ENCODE assay signal across 8 mouse cellular contexts in the genomic region with DNA sequence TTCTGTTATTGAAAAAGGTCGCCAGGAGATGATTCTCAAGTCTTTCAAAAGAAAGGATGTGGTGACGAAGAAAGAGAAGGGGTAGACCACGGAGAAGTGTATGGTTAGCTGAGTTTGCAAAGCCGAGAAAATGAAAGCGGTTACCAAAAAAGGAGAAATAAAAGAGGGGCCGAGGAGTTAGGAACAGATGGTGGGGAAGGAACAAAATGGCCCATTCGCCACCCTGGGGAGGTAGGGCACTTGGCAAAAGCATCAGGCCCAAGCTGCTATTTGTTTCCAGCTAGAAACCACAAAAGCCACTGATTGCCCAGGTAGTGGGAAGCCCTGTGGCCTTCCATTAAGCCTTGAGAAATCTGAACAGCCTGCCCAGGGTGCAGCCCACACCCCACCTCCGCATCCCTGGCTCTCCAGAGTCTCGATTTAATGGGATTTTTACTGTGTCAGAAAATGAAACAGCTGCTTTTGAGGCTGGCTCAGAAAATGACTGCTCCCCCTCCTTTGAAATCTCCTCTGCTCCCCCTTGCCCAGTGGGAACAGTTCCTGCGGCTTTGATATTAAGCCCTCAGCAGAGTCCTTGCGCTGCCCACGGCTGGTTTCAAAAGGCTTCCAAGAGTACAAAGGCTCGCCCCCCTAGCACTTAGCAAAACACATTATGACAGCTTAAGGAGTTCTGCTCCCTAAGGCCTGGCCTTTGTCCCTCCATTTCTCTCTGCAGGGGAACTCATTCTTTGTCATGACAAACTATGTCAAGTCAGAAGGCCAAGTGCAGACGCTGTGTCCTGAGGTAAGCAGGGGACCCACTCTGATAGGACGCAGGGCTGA. TPM values are rescaled to one million over a fixed set of nuclear protein-coding genes. Genes with fewer than 3 reads are reported as not detected.
A peak's percentile ranks its signal among the peaks of the same experiment; 100 is the strongest.
DNase-seq lines count a peak whose midpoint lies in the region; ATAC-seq and TF ChIP-seq lines count a peak whose summit lies in the region.

No protein-coding gene starts in this region.

- no peak overlapping the region; the same call in 1 of the 2 replicates for H3K4me2 ChIP-seq in kidney, postnatal 0 days (ENCODE audit: low read length)

- H3K4me1 ChIP-seq in kidney, postnatal 0 days (replicated peaks; ENCODE audit: insufficient read depth, low read length), result peaks cover 12% of the 10 kb centered on the region; the same call in 1 of the 2 replicates

- peak overlapping the region; percentile 57 for H3K27ac ChIP-seq in kidney, postnatal 0 days

- H3K9ac ChIP-seq in kidney, postnatal 0 days (ENCODE audit: low read depth, low read length), result no peak overlapping the region

- peak; percentile 74 for DNase-seq in kidney, postnatal 0 days (ENCODE audit: low spot score)
- no peak for DNase-seq in kidney, adult 8-10 months
- peak; percentile 89 for DNase-seq in cerebellum, adult 9-10 months
- peak; percentile 73 for DNase-seq in telencephalon, adult 2 months (ENCODE audit: low read depth, low spot score)
- no peak for DNase-seq in adrenal gland, postnatal 14 days

- no peaks in the 10 kb centered on the region for H3K36me3 ChIP-seq in kidney, postnatal 0 days (ENCODE audit: insufficient read depth, low read length)

- ATAC-seq in kidney, postnatal 0 days (replicated peaks; ENCODE audit: low FRiP score, low read depth), result no peak; the same call in 1 of the 2 replicates
- ATAC-seq in CD4-positive, CD25-positive, alpha-beta regulatory T cell, adult 4 months, result peak; percentile 78
- ATAC-seq in granulocyte monocyte progenitor cell, adult 5-6 weeks (replicated peaks; ENCODE audit: poor library complexity, severe bottlenecking), result peak; percentile 76
- peak; percentile 56 for ATAC-seq in megakaryocyte, adult 5-6 weeks (ENCODE audit: poor library complexity, severe bottlenecking)

- 38% methylated on average over 15 of the region's 15 CpGs for WGBS in kidney, postnatal 0 days

- no peak for TF ChIP-seq CTCF in kidney, postnatal 0 days (IDR thresholded peaks at IDR 0.05; ENCODE audit: low read depth)

- no peaks in the 10 kb centered on the region for H3K9me3 ChIP-seq in kidney, postnatal 0 days (replicated peaks; ENCODE audit: low read length)

- H3K4me3 ChIP-seq in kidney, postnatal 0 days (replicated peaks; ENCODE audit: low read depth, low read length), result no peak overlapping the region

- no peaks in the 10 kb centered on the region for H3K27me3 ChIP-seq in kidney, postnatal 0 days (ENCODE audit: insufficient read depth, low read length)

RNA-seq across cellular contexts. Expression of a gene that starts 9.9 kb away (rescaled TPM):
- 1.4 and 2.3 TPM in 2 replicates for polyA plus RNA-seq in kidney, postnatal 0 days (2015; fragmentation: Nextera tagmentation; extraction: Ambion mirVana)
- 100 to 1,000 TPM in 1 of 2 experiments, 10 to 100 TPM in 1; 64.6 to 103 TPM for polyA plus RNA-seq in CD4-positive, CD25-positive, alpha-beta regulatory T cell, adult 4 months (2017; shearing (Covaris generic))
- 6.8 and 16.7 TPM in 2 replicates for total RNA-seq in granulocyte monocyte progenitor cell, adult 5-6 weeks (2014; fragmentation: Nextera tagmentation)
- total RNA-seq in granulocyte monocyte progenitor cell, adult 5-6 weeks (2017), result 7.6 and 18.3 TPM in 2 replicates
- total RNA-seq in megakaryocyte, adult 5-6 weeks (2015), result 35.5 and 35.6 TPM in 2 replicates
- 61.2 and 76.5 TPM in 2 replicates for total RNA-seq in megakaryocyte, adult 5-6 weeks (2017)
- total RNA-seq in adrenal gland, postnatal 14 days (2021), result 3.6 and 4.1 TPM in 2 replicates

RNA-seq across cellular contexts. Expression of a gene that starts 39.3 kb away (rescaled TPM):
- 37.1 and 39.1 TPM in 2 replicates for polyA plus RNA-seq in kidney, postnatal 0 days (2015; fragmentation: Nextera tagmentation; extraction: Ambion mirVana)
- 1 to 10 TPM; 6.6 to 7.8 TPM for polyA plus RNA-seq in CD4-positive, CD25-positive, alpha-beta regulatory T cell, adult 4 months (2017; shearing (Covaris generic))
- total RNA-seq in granulocyte monocyte progenitor cell, adult 5-6 weeks (2014; fragmentation: Nextera tagmentation), result 0.67 and 1.5 TPM in 2 replicates
- 2.7 and 9.5 TPM in 2 replicates for total RNA-seq in granulocyte monocyte progenitor cell, adult 5-6 weeks (2017)
- total RNA-seq in megakaryocyte, adult 5-6 weeks (2015), result 4.9 and 6.2 TPM in 2 replicates
- total RNA-seq in megakaryocyte, adult 5-6 weeks (2017), result 3.7 and 3.8 TPM in 2 replicates
- total RNA-seq in adrenal gland, postnatal 14 days (2021), result 11.7 and 18.0 TPM in 2 replicates

RNA-seq across cellular contexts. Expression of a gene that starts 53.7 kb away (rescaled TPM):
- polyA plus RNA-seq in kidney, postnatal 0 days (2015; fragmentation: Nextera tagmentation; extraction: Ambion mirVana), result 33.7 and 39.6 TPM in 2 replicates
- 10 to 100 TPM; 41.2 to 68.7 TPM for polyA plus RNA-seq in CD4-positive, CD25-positive, alpha-beta regulatory T cell, adult 4 months (2017; shearing (Covaris generic))
- 40.6 and 45.9 TPM in 2 replicates for total RNA-seq in granulocyte monocyte progenitor cell, adult 5-6 weeks (2014; fragmentation: Nextera tagmentation)
- 7.2 and 17.1 TPM in 2 replicates for total RNA-seq in granulocyte monocyte progenitor cell, adult 5-6 weeks (2017)
- 29.9 and 34.3 TPM in 2 replicates for total RNA-seq in megakaryocyte, adult 5-6 weeks (2015)
- 19.6 and 25.2 TPM in 2 replicates for total RNA-seq in megakaryocyte, adult 5-6 weeks (2017)
- total RNA-seq in adrenal gland, postnatal 14 days (2021), result 33.2 and 34.9 TPM in 2 replicates

Comparison
In these comparisons a context has a peak if more than half of its experiments do, and no peak if none do; other contexts are left out.
1. DNase-seq: peak in kidney, postnatal 0 days (single experiment), cerebellum, adult 9-10 months (single experiment) and telencephalon, adult 2 months (single experiment); none in kidney, adult 8-10 months (0 of 2) and adrenal gland, postnatal 14 days (single experiment).